Mouse (Mus musculus) ES-E14 (cell line): ENCODE data around the gene Tpst2. TPM values are rescaled to one million over a fixed set of nuclear protein-coding genes. Genes with fewer than 3 reads are reported as not detected.

Source experiments
- DNase-seq: peaks from one replicate; pipeline ENCODE4 v3.0.0-alpha.2; 2013; ENCODE audit warnings: low read depth, low spot score
- H3K27ac ChIP-seq: 2 replicates; pipeline ENCODE4 v1.5.1; 2012; ENCODE audit warnings: low read depth, mild to moderate bottlenecking, low read length, moderate library complexity, mixed read lengths; ENCODE audit not compliant: poor library complexity, insufficient read depth, severe bottlenecking
- H3K36me3 ChIP-seq: 2 replicates; pipeline ENCODE4 v1.6.1; 2012; ENCODE audit warnings: mild to moderate bottlenecking, low read length, moderate library complexity, mixed read lengths; ENCODE audit not compliant: control insufficient read depth, poor library complexity, insufficient read depth, severe bottlenecking
- H3K4me1 ChIP-seq, 2 experiments: fragments of 150-350 bp in 1 of 2; sonication (generic) in 1 of 2; 2 replicates each; pipeline ENCODE4 v1.6.1; 2012; ENCODE audit warnings: low read length in 2 of 2, mild to moderate bottlenecking in 1 of 2, mixed read lengths in 1 of 2; ENCODE audit not compliant: control insufficient read depth in 2 of 2, insufficient read depth in 2 of 2, poor library complexity in 1 of 2
- H3K4me3 ChIP-seq, 2 experiments: fragments of 150-350 bp in 1 of 2; sonication (generic) in 1 of 2; 2 replicates each; pipeline ENCODE4 v1.5.1; 2012; ENCODE audit warnings: low read length in 2 of 2, low read depth in 1 of 2, mild to moderate bottlenecking in 1 of 2, mixed read lengths in 1 of 2; ENCODE audit not compliant: insufficient read depth in 1 of 2, poor library complexity in 1 of 2, severe bottlenecking in 1 of 2
- H3K9ac ChIP-seq: 2 replicates; pipeline ENCODE4 v1.6.1; 2012; ENCODE audit warnings: low read depth, mild to moderate bottlenecking, low read length, mixed read lengths; ENCODE audit not compliant: poor library complexity, insufficient read depth, severe bottlenecking
- H3K9me3 ChIP-seq: fragments of 150-350 bp; sonication (generic); 2 replicates; pipeline ENCODE4 v1.6.1; 2012; ENCODE audit warnings: low read depth, mild to moderate bottlenecking, low read length; ENCODE audit not compliant: control insufficient read depth, insufficient read depth
- CHD2 ChIP-seq: IDR thresholded peaks from 2 replicates; pipeline ENCODE4 v1.6.1; 2014; ENCODE audit warnings: mild to moderate bottlenecking, low read depth, low read length, inconsistent platforms
- HCFC1 ChIP-seq: IDR thresholded peaks from 2 replicates; pipeline ENCODE4 v1.6.1; 2012; ENCODE audit warnings: low read length, inconsistent platforms, borderline replicate concordance; ENCODE audit not compliant: insufficient read depth
- MAFK ChIP-seq: IDR thresholded peaks from 2 replicates; pipeline ENCODE4 v1.6.1; 2014; ENCODE audit warnings: mild to moderate bottlenecking, low read depth, low read length, inconsistent platforms; ENCODE audit not compliant: insufficient read depth
- ZC3H11A ChIP-seq: IDR thresholded peaks from 2 replicates; pipeline ENCODE4 v1.6.1; 2012; ENCODE audit warnings: low read depth, mild to moderate bottlenecking, inconsistent platforms, low read length, borderline replicate concordance
- ZNF384 ChIP-seq: IDR thresholded peaks from 2 replicates; pipeline ENCODE4 v1.6.1; 2012; ENCODE audit warnings: low read depth, low read length, inconsistent platforms
- in situ Hi-C, 2 experiments: fragments of 600-800 bp; cut with MboI; formaldehyde crosslinking; loops; one replicate each; pipeline ENCODE4 v1.15.1; 2025; ENCODE audit warnings: low sequenced_read_pairs in 2 of 2, inconsistent platforms in 1 of 2; ENCODE audit not compliant: unreplicated experiment in 2 of 2
- total RNA-seq: library from RNA; depleted of rRNA; stranded (reverse); fragments of 300-350 nt; gene quantifications from 2 replicates; pipeline ENCODE4 v1.2.3, GENCODE M21; 2012

Gene Tpst2
- total RNA-seq, 1 experiment: 82.7 TPM

DNA sequence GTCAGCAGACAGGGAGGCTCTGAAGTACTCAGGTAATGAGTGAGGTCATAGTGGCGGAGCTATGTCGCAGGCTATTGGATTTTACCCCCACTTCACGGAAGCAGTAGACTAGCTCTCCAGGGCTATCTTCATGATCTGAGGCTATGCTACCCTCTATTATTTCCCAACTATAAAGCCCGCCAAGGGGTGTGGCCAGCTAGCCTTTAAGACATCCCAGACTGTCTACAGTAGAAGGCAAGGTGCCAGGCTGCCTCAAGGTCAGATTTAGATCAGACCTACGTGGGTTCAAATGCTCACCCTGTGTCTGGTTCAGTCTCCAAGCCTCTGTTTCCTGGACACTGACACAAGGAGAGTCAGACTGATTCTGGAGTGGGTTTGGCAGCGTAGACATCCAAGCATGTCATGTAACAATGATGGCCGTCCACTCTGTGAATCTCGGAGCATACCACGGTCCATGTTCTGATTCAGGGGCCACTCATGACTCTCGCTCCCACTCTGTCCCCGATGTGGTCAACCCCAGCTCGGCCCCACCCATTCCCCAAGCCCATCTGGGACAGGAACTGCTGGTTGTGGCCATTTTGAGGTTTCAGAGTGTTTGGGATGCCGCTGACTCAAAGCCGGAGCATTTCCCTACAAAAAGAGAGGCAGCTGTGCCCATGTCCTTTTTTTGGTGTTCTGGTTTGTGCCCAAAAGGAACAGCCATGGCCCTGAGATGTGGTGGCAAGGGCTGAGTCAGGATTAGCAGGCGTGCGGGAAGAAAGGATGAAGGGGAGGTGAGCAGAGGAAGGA is 16.4 kb upstream of the Tpst2 start:
- TF ChIP-seq ZNF384 (no peak), ZC3H11A (no peak), CHD2 (no peak), MAFK (no peak), HCFC1 (no peak)
- in situ Hi-C loops: no loop called here
- no peak for DNase-seq
- no peaks in the 10 kb centered on the region for H3K9me3 ChIP-seq
- no peaks in the 10 kb centered on the region for H3K36me3 ChIP-seq
- H3K4me1 ChIP-seq: no peaks in the 10 kb centered on the region
- no peak overlapping the region for H3K27ac ChIP-seq
- no peak overlapping the region for H3K9ac ChIP-seq
- no peak overlapping the region for H3K4me3 ChIP-seq

- in situ Hi-C loops: no loop called here
- Histone ChIP-seq H3K4me1 (peaks cover 0 to 5% of the 10 kb centered on the region in 2 experiments; a peak in 1 of 4 replicates), H3K4me3 (no peak overlapping the region), H3K36me3 (no peaks in the 10 kb centered on the region), H3K27ac (no peak overlapping the region), H3K9me3 (no peaks in the 10 kb centered on the region), H3K9ac (no peak overlapping the region)
- no peak for TF ChIP-seq ZNF384
- TF ChIP-seq CHD2: no peak
- no peak for TF ChIP-seq ZC3H11A
- TF ChIP-seq HCFC1: no peak
- no peak for TF ChIP-seq MAFK
- DNase-seq: no peak
Observed at GRCm38 (mm10) chr5:112260818-112261217, 15.7 kb upstream of the Tpst2 start.

- Histone ChIP-seq H3K27ac (no peak overlapping the region), H3K4me1 (peaks cover 0 to 6% of the 10 kb centered on the region in 2 experiments; a peak in 1 of 4 replicates), H3K9me3 (no peaks in the 10 kb centered on the region), H3K36me3 (no peaks in the 10 kb centered on the region), H3K9ac (no peak overlapping the region), H3K4me3 (no peak overlapping the region)
- DNase-seq: no peak
- in situ Hi-C loops: no loop called here
- TF ChIP-seq ZNF384: no peak
- no peak for TF ChIP-seq MAFK
- no peak for TF ChIP-seq CHD2
- TF ChIP-seq HCFC1: no peak
- TF ChIP-seq ZC3H11A: no peak
Observed at GRCm38 (mm10) chr5:112264099-112264498, 12.4 kb upstream of the Tpst2 start.

- peak overlapping the region; percentile 35; the same call in 1 of the 2 replicates for H3K9ac ChIP-seq
- no peak overlapping the region for H3K27ac ChIP-seq
- DNase-seq: no peak
- no peak overlapping the region for H3K4me3 ChIP-seq
- TF ChIP-seq ZNF384: no peak
- no peak for TF ChIP-seq ZC3H11A
- TF ChIP-seq MAFK: no peak
- TF ChIP-seq CHD2: no peak
- TF ChIP-seq HCFC1: no peak
- in situ Hi-C loops: no loop called here
- H3K36me3 ChIP-seq: no peaks in the 10 kb centered on the region
- H3K4me1 ChIP-seq: peaks cover 0 to 6% of the 10 kb centered on the region in 2 experiments; a peak in 1 of 4 replicates
- no peaks in the 10 kb centered on the region for H3K9me3 ChIP-seq
Observed at GRCm38 (mm10) chr5:112265110-112265509, 11.4 kb upstream of the Tpst2 start.
